Mouse (Mus musculus) adrenal gland, postnatal 25 days (tissue): ENCODE measurements at regions not wholly inside any gene's neighbourhood (a gene's known extent, or its start where the extent isn't known, plus 50 kb on each side); places are given as distances from the start of the nearest gene placed in this dataset.

ENCODE experiments used
- DNase-seq: peaks from one replicate; pipeline ENCODE4 v3.0.0; 2021; ENCODE audit warnings: mixed read lengths

- DNase-seq: no peak
Measured at GRCm38 (mm10) chr1:81516575-81517210, 439.9 kb downstream of the Nyap2 start.

DNA sequence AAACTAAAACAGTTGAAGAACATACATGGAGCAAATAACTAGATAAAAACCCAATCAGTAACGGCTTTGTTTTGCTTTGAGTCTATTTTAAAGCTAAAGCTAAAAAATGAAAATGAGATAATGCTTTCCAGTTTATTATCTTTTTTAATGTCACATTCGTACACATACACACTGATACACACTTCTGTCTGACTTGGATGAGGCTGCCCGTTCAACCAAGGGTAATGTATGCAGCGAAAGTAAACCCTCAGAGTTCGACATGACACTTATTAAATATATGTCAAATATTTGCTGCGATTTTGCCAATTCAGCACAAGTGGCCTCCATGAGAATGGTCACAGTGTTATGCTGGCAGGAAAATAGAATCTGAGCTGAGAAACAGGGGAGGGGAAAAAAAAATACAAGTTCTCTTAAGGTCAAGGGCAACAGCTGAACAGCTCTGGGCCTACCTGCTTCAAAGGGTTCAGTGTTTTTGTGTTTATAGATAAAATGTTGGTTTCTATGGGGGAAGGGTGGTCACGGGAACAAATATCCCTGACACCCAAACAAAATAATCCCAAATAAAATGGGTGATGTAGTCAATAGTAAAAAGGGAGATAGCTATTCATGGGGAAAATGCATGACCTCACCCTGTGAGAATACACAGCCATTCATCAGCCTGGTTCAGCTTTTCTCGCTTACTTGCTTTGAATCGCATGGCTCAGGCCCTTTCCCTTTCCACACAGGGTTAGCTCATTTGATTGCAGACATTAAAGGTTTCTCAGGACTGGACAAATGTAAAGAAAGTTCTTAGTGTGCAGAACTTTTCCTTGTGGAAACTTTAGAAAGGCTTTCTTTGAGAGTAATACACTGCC lies 443.9 kb downstream of the Nyap2 start:
- DNase-seq: no peak

DNA sequence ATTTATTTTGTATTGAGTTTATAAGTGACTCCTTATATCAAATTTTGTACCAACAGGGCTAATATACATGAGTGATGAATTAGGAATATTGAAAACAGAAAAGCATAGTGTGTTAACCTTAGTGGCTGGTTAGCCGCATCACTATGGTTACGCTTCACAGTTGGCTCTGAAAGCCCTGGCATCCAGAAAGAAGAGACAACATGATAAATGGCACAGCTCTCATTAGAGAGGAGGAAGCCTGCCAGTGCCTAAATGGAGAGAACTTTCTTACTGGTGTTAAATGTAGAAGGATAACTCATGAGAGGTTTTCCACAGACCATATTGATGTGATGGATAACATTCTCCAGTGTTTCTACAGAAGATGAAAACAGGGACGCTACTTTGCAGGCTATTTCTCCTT lies 446.2 kb downstream of the Nyap2 start:
- no peak for DNase-seq

DNA sequence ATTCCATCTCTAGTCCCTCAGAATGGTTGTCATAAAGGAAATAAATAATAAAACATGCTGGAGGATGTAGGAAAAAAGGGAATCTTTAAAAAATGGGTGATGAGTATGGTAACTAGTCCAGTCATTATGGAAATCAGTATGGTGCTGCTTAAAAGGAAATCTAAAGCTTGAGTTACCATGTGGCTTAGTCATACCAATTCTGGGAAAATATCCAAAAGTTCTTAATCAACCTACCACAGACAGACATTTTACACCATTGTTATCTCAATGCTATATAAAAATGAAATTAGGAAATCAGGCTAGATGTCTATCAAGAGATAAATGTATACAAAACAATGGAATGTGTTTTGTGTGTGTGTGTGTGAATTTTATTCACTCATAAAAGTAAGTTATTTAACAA lies 449.1 kb downstream of the Nyap2 start:
- no peak for DNase-seq

- no peak for DNase-seq
Measured at GRCm38 (mm10) chr1:81537836-81538235, 461.1 kb downstream of the Nyap2 start.

DNA sequence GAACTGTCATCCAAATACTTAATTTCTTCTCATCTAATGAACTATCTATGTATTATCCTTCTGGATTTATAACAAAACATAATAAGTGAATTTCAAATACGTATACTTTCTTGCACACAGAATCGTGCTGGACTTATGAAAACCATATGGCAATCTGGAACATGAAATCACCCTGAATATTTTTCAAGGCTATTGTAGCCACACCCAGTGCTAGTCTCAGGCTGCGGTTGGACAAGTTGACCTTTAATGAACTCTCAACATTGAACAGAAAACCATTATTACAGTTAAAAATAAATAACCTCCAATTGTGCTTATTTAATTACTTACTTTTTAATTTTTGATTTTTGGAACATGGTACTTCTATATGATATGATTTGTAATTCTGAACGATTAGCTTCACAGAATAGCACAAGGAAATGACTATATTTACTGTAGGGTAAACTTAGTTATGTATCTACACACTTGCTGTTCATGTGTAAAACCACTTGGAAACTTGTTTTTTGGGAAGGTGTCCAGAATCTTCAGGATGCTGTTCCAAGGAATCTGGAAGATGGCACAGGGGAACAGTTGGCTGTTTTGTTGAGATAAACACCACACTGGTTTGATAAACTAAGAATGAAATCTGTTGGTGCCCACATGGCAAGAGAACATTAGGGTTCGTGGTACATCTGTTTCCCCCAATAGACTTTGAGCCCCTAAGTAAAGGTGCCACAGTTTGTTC lies 463.0 kb downstream of the Nyap2 start:
- DNase-seq: no peak

- no peak for DNase-seq
Measured at GRCm38 (mm10) chr1:81548906-81549305, 472.2 kb downstream of the Nyap2 start.

DNA sequence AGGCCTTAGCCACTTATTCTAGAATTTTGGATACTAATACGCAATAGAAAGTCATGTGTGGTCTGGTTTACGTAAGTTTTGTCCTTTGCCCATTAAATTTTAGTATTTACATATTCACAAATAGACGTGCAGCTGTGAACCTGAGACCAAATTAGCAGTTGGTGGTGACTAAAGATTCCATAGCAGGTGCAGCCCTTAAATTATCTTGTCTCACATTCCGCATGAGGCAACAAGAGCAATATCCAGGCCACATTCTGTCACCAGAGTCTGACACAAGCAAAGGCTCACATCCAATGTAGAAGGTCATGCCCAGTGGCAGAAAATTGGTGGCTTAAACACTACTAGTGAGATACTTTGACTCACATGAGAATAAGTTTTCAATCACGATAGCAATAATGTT lies 473.0 kb downstream of the Nyap2 start:
- DNase-seq: no peak

- no peak for DNase-seq
Measured at GRCm38 (mm10) chr1:81552731-81553130, 476.0 kb downstream of the Nyap2 start.

GRCm38 (mm10) chr1:81576965-81577664 lies 500.4 kb downstream of the Nyap2 start:
- no peak for DNase-seq

DNA sequence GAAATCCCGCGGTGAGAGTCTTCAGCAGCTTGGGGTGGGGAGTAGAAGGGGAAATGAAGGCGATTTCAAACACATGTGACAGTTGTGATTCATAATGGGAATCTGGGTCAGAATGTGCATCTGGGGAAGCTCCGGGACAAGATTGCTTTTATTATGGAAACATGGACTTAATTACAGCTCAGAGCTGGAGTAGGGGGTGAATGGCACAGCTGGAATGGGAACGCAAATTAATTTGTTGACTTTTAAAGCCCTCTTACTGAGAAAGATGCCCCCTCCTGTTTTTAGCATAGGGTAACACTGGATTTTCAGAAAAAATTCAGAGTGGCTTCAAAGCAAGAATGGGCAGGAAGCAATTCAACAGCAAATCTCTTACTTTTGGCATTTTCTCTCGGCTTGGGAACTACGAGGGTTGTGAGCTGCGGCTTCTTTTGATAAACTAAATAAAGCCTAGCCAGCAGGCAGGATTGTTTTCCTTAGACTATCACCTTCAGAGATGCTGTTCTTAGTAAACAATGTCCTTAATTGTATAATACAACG lies 501.0 kb downstream of the Nyap2 start:
- DNase-seq: no peak

- DNase-seq: no peak
Measured at GRCm38 (mm10) chr1:81581208-81581607, 504.5 kb downstream of the Nyap2 start.

GRCm38 (mm10) chr1:81587780-81588307 lies 511.1 kb downstream of the Nyap2 start:
- no peak for DNase-seq

- no peak for DNase-seq
Measured at GRCm38 (mm10) chr1:81591623-81592022, 514.9 kb downstream of the Nyap2 start.

- DNase-seq: peak; percentile 8
Measured at GRCm38 (mm10) chr1:81593280-81594182, 516.8 kb downstream of the Nyap2 start.

GRCm38 (mm10) chr1:81594183-81594515 lies 517.4 kb downstream of the Nyap2 start:
- DNase-seq: no peak

- no peak for DNase-seq
Measured at GRCm38 (mm10) chr1:81594606-81595005, 517.9 kb downstream of the Nyap2 start.

DNA sequence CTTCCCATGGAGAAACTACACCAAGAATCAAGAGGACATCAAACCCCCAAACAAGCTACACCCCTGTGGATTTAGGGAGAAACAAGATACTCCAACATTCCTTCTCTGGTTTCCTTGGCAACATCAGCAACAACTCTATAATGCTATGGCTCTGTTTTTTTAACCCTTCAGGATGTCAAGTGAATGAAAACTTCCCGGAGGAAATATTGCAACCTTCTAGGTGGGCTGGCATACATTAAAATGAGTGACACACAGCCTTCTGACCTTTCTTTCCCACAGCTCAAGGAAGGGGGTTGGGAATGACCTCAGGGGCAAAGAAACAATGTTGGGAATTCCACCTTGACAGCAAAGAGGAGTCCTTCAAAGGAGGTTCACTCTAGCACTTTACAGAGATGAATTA lies 532.0 kb downstream of the Nyap2 start:
- no peak for DNase-seq

- DNase-seq: no peak
Measured at GRCm38 (mm10) chr1:81618880-81619279, 542.1 kb downstream of the Nyap2 start.

DNA sequence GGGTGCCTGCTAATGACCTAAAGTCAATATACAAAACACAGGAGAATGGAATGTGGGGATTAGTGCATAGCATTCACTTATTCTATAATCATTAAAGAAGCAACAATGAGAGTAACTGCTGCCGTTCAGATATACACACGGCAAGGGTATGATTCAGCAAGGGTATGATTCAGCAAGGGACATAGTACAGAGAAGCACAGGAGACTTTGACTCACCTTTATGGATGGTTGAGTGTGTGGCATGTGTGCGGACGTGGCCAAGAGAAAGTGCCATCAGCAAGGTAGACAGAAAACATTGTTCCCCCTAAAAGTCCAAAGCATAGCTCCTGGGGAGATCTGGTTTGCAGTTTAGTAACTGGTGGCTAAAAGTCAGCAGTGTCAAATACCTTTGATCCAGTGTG lies 547.4 kb downstream of the Nyap2 start:
- DNase-seq: no peak

DNA sequence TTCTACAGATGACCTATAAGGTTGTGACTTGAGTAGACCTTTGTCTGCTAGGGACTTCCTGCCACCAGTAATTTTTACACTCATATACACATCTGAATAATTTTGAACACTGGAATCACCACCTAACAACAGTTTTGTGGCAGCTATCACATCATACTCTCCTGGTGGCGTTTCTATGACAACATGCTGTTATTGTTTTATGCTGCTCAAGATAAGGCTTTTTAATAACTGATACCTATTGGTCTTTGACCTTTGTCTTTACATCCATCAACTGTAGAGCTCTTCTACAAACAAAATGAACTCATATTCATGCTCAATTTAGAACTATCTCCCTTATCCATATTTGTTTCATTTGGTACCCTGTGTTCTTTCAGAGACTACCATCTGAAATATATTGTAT lies 556.0 kb downstream of the Nyap2 start:
- no peak for DNase-seq
